Mouse (Mus musculus) T-cell, adult 66 days (primary cell): Measurements from ENCODE around the gene Abhd16a. TPM values are rescaled to one million over a fixed set of nuclear protein-coding genes. Genes with fewer than 3 reads are reported as not detected.

Experiments
- total RNA-seq, 2 experiments: library from RNA; stranded (reverse); gene quantifications; 3 replicates in 1 of 2; 4 replicates in 1 of 2; pipeline ENCODE4 v1.2.4; 2023

The Abhd16a gene
- total RNA-seq, 2 experiments from 2014 or later = 73.4 to 81.3 TPM

DNA sequence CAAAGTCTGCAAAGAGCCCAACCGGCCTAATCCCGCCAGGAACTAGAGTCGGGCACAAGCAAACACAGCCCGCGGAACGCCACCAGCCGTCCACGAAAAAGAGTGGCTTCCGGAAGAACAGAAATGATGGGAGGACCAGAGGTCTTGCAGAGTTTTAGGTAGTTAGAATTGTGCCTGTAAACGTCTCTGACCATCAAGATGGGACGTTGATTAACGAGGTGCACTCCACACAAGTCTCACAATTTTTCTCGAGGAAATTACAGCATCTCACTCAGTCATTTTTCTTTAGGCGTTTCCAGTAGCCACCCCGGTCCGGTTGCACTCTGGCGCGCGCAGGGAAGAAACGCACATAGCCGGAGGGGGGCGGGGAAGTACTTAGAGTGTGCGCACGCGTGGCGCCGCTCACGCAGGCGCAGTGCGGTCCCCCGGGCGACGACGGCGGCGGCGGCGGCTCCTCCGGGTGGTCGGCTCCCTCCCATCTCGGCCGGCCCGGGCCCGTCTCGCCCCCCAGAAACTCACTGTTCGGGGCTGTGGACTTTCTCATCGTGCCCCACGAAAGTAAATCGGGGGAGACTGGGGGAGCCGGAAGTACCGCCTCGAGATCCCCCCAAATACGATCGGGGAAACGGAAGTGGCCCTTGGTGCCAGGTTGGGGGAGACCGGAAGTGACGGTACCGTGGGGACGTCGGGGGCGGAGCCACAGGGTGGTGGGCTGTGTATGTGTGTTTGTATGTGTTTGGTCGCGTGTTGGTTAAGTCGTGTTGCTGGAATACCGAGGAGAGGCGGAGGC lies 45.9 kb downstream of the Abhd16a start, which contains the start of gene Bag6:
TSS of gene Bag6 (plus strand) at position 378 of the 790 bp plus-strand sequence.

Other genes with a start within 250 kb of the Abhd16a start
- 100 to 1,000 TPM; 102 to 116 TPM for gene Skiv2l, start 239.1 kb upstream of the Abhd16a start, total RNA-seq
- gene Nelfe, start 238.9 kb upstream of the Abhd16a start, total RNA-seq = 10 to 100 TPM; 29.5 to 31.1 TPM
- gene Cfb, start 226.7 kb upstream of the Abhd16a start, total RNA-seq = under 1 TPM in 1 of 2 experiments, not detected in 1; 0.38 TPM
- gene Zbtb12, start 209.8 kb upstream of the Abhd16a start, total RNA-seq = 1 to 10 TPM; 4.7 to 5.7 TPM
- gene Gm20547, start 207.2 kb upstream of the Abhd16a start, total RNA-seq = not detected
- gene C2, start 191.0 kb upstream of the Abhd16a start, total RNA-seq = 1 to 10 TPM in 1 of 2 experiments, under 1 TPM in 1; 0.35 to 2.6 TPM
- gene Ehmt2, start 190.8 kb upstream of the Abhd16a start, total RNA-seq = 100 to 1,000 TPM; 127 to 138 TPM
- not detected for gene Slc44a4, start 174.8 kb upstream of the Abhd16a start, total RNA-seq
- 10 to 100 TPM; 43.5 to 54.2 TPM for gene Neu1, start 158.0 kb upstream of the Abhd16a start, total RNA-seq
- 10 to 100 TPM; 10.4 to 11.9 TPM for gene Hspa1b, start 130.0 kb upstream of the Abhd16a start, total RNA-seq
- not detected for gene Gm20481, start 119.4 kb upstream of the Abhd16a start, total RNA-seq
- 1 to 10 TPM; 3.2 to 3.6 TPM for gene Hspa1a, start 117.1 kb upstream of the Abhd16a start, total RNA-seq
- not detected for gene Hspa1l, start 116.6 kb upstream of the Abhd16a start, total RNA-seq
- gene Lsm2, start 107.4 kb upstream of the Abhd16a start, total RNA-seq = 10 to 100 TPM; 31.7 to 37.8 TPM
- 100 to 1,000 TPM; 113 to 115 TPM for gene Vars, start 88.3 kb upstream of the Abhd16a start, total RNA-seq
- gene Vwa7, start 72.7 kb upstream of the Abhd16a start, total RNA-seq = under 1 TPM; 0.47 to 0.52 TPM
- 1 to 10 TPM in 1 of 2 experiments, not detected in 1; 2.3 TPM for gene Sapcd1, start 61.2 kb upstream of the Abhd16a start, total RNA-seq
- 1 to 10 TPM; 2.0 to 3.3 TPM for gene Msh5, start 42.5 kb upstream of the Abhd16a start, total RNA-seq
- 100 to 1,000 TPM; 161 to 180 TPM for gene Clic1, start 39.3 kb upstream of the Abhd16a start, total RNA-seq
- gene Ddah2, start 30.2 kb upstream of the Abhd16a start, total RNA-seq = 1 to 10 TPM in 1 of 2 experiments, under 1 TPM in 1; 0.86 to 4.1 TPM
- not detected for gene Ly6g6c, start 23.9 kb upstream of the Abhd16a start, total RNA-seq
- gene Mpig6b, start 23.1 kb upstream of the Abhd16a start, total RNA-seq = not detected
- gene Ly6g6e, start 12.4 kb upstream of the Abhd16a start, total RNA-seq = not detected
- not detected for gene Ly6g6d, start 11.2 kb upstream of the Abhd16a start, total RNA-seq
- gene Ly6g6f, start 3.7 kb upstream of the Abhd16a start, total RNA-seq = not detected
- not detected for gene Ly6g5c, start 19.0 kb downstream of the Abhd16a start, total RNA-seq
- 1 to 10 TPM; 2.7 to 5.4 TPM for gene Ly6g5b, start 26.2 kb downstream of the Abhd16a start, total RNA-seq
- 10 to 100 TPM; 33.5 to 34.9 TPM for gene Gpank1, start 32.2 kb downstream of the Abhd16a start, total RNA-seq
- gene Csnk2b, start 32.8 kb downstream of the Abhd16a start, total RNA-seq = 100 to 1,000 TPM; 152 to 162 TPM
- gene D17H6S53E, start 37.1 kb downstream of the Abhd16a start, total RNA-seq = 10 to 100 TPM; 26.0 to 26.8 TPM
- 1 to 10 TPM in 1 of 2 experiments, under 1 TPM in 1; 0.55 to 1.7 TPM for gene Apom, start 42.8 kb downstream of the Abhd16a start, total RNA-seq
- gene Bag6, start 45.9 kb downstream of the Abhd16a start, total RNA-seq = 100 to 1,000 TPM; 403 to 408 TPM
- gene Prrc2a, start 75.6 kb downstream of the Abhd16a start, total RNA-seq = 100 to 1,000 TPM; 299 to 313 TPM
- 1 to 10 TPM; 1.2 to 2.0 TPM for gene Aif1, start 86.8 kb downstream of the Abhd16a start, total RNA-seq
- 1 to 10 TPM; 4.5 to 8.7 TPM for gene Lst1, start 99.2 kb downstream of the Abhd16a start, total RNA-seq
- gene Ltb, start 105.2 kb downstream of the Abhd16a start, total RNA-seq = 100 to 1,000 TPM; 598 to 633 TPM
- 10 to 100 TPM; 17.7 to 18.6 TPM for gene Tnf, start 112.7 kb downstream of the Abhd16a start, total RNA-seq
- 10 to 100 TPM; 14.1 to 17.3 TPM for gene Lta, start 116.1 kb downstream of the Abhd16a start, total RNA-seq
- gene Gm16181, start 131.6 kb downstream of the Abhd16a start, total RNA-seq = not detected
- gene Atp6v1g2, start 144.4 kb downstream of the Abhd16a start, total RNA-seq = 1 to 10 TPM; 2.8 to 3.1 TPM
- gene Nfkbil1, start 146.5 kb downstream of the Abhd16a start, total RNA-seq = 10 to 100 TPM; 15.8 to 16.0 TPM
- gene Ddx39b, start 152.5 kb downstream of the Abhd16a start, total RNA-seq = 100 to 1,000 TPM; 432 to 439 TPM
- gene H2-D1, start 173.5 kb downstream of the Abhd16a start, total RNA-seq = 1,000 to 10,000 TPM; 2,662 to 2,726 TPM
- 10 to 100 TPM; 17.9 to 23.8 TPM for gene H2-Q1, start 231.1 kb downstream of the Abhd16a start, total RNA-seq